Mouse (Mus musculus): Measurements from ENCODE around the gene Ano6.

- TF ChIP-seq CTCF (IDR thresholded peaks at IDR 0.05; ENCODE audit: borderline replicate concordance, control insufficient read depth, extremely low read depth, insufficient read depth, low read length, poor library complexity), result no peak
- TF ChIP-seq POLR2A (IDR thresholded peaks at IDR 0.05; ENCODE audit: control insufficient read depth, extremely low read depth, insufficient read depth, low read length, poor library complexity), result no peak
Measured at GRCm38 (mm10) chr15:95778710-95779109, 11.9 kb upstream of the Ano6 start.

All from thymus, adult 2 months (tissue).